Mouse (Mus musculus) brain, embryonic 14.5 days (tissue): ENCODE data around the gene Qrich2.

Experiments used
- CTCF ChIP-seq: fragments of 200-500 bp; IDR thresholded peaks from 2 replicates; pipeline ENCODE4 v1.5.1; 2012; ENCODE audit warnings: inconsistent platforms, mild to moderate bottlenecking, moderate library complexity, borderline replicate concordance; ENCODE audit not compliant: insufficient read depth, insufficient read length; ENCODE audit errors: extremely low read depth
- POLR2A ChIP-seq: fragments of 200-500 bp; IDR thresholded peaks from 2 replicates; pipeline ENCODE4 v1.6.1; 2012; ENCODE audit warnings: mild to moderate bottlenecking, inconsistent platforms, borderline replicate concordance; ENCODE audit not compliant: poor library complexity, insufficient read depth, insufficient read length, severe bottlenecking; ENCODE audit errors: extremely low read depth

GRCm38 (mm10) chr11:116396276-116396933 is 69.6 kb downstream of the Qrich2 start:
- no peak for TF ChIP-seq POLR2A
- TF ChIP-seq CTCF = no peak
